Mouse (Mus musculus) embryonic facial prominence, embryonic 12.5 days (tissue): ENCODE results near the gene Tspan9. TPM values are rescaled to one million over a fixed set of nuclear protein-coding genes. Genes with fewer than 3 reads are reported as not detected.

ENCODE experiments used
- ATAC-seq: fragments of 200-750 bp; cut with Nextera tagmentation; 2 replicates; pipeline ENCODE4 v1.8.0; 2017; ENCODE audit not compliant: insufficient number of reproducible peaks, insufficient read depth, low FRiP score, low TSS enrichment
- H3K27ac ChIP-seq: fragments of 300-500 bp; sonication (generic); 2 replicates; pipeline ENCODE4 v1.5.1; 2016; ENCODE audit warnings: mild to moderate bottlenecking
- H3K27me3 ChIP-seq: fragments of 300-500 bp; sonication (generic); 2 replicates; pipeline ENCODE4 v1.6.1; 2016; ENCODE audit warnings: mild to moderate bottlenecking, moderate library complexity
- H3K36me3 ChIP-seq: fragments of 300-500 bp; sonication (generic); 2 replicates; pipeline ENCODE4 v1.6.1; 2016; ENCODE audit warnings: mild to moderate bottlenecking
- H3K4me1 ChIP-seq: fragments of 300-500 bp; sonication (generic); 2 replicates; pipeline ENCODE4 v1.6.1; 2016
- H3K4me2 ChIP-seq: fragments of 300-500 bp; sonication (generic); replicated peaks from 2 replicates; pipeline ENCODE4 v1.6.1; 2016; ENCODE audit warnings: mild to moderate bottlenecking, moderate library complexity
- H3K4me3 ChIP-seq: fragments of 300-500 bp; sonication (generic); 2 replicates; pipeline ENCODE4 v1.5.1; 2016; ENCODE audit warnings: mild to moderate bottlenecking
- H3K9ac ChIP-seq: fragments of 300-500 bp; sonication (generic); 2 replicates; pipeline ENCODE4 v1.6.1; 2016; ENCODE audit warnings: mild to moderate bottlenecking, moderate library complexity
- H3K9me3 ChIP-seq: fragments of 300-500 bp; sonication (generic); 2 replicates; pipeline ENCODE4 v1.6.1; 2016; ENCODE audit warnings: mild to moderate bottlenecking, moderate library complexity
- WGBS: fragments of 180-500 bp; shearing (Covaris S2); methylation state at CpG from one replicate; pipeline ENCODE4 v1.1.7; 2016; 5-methylcytosine and 5-hydroxymethylcytosine counted together
- polyA plus RNA-seq: library from polyadenylated mRNA; unstranded; fragments of >200 nt; fragmentation: Nextera tagmentation; extraction: Ambion mirVana; gene quantifications from 2 replicates; pipeline ENCODE4 v1.2.1, GENCODE M21; 2016

The Tspan9 gene
- polyA plus RNA-seq, 1 experiment from 2014 or later: 110 TPM

- H3K9ac ChIP-seq: no peak overlapping the region
Measured at GRCm38 (mm10) chr6:128155935-128156334, 12.5 kb upstream of the Tspan9 start.

GRCm38 (mm10) chr6:128145765-128146164 is 2.4 kb upstream of the Tspan9 start:
- Histone ChIP-seq H3K9me3 (no peaks in the 10 kb centered on the region), H3K36me3 (no peaks in the 10 kb centered on the region), H3K27ac (no peak overlapping the region), H3K4me2 (no peak overlapping the region), H3K4me1 (peaks cover 10% of the 10 kb centered on the region), H3K27me3 (no peaks in the 10 kb centered on the region), H3K9ac (no peak overlapping the region), H3K4me3 (no peak overlapping the region)
- ATAC-seq: no peak
- WGBS: 50% methylated on average over 6 of the region's 6 CpGs

More at GRCm38 (mm10) chr6:128155935-128156334, 12.5 kb upstream of the Tspan9 start:
- H3K27ac ChIP-seq: no peak overlapping the region
- H3K9me3 ChIP-seq: no peaks in the 10 kb centered on the region
- peaks cover 7% of the 10 kb centered on the region for H3K4me1 ChIP-seq
- no peak overlapping the region for H3K4me3 ChIP-seq
- no peaks in the 10 kb centered on the region for H3K27me3 ChIP-seq
- no peak overlapping the region for H3K4me2 ChIP-seq
- WGBS: 49% methylated on average over 2 of the region's 2 CpGs
- no peaks in the 10 kb centered on the region for H3K36me3 ChIP-seq
- ATAC-seq: no peak

DNA sequence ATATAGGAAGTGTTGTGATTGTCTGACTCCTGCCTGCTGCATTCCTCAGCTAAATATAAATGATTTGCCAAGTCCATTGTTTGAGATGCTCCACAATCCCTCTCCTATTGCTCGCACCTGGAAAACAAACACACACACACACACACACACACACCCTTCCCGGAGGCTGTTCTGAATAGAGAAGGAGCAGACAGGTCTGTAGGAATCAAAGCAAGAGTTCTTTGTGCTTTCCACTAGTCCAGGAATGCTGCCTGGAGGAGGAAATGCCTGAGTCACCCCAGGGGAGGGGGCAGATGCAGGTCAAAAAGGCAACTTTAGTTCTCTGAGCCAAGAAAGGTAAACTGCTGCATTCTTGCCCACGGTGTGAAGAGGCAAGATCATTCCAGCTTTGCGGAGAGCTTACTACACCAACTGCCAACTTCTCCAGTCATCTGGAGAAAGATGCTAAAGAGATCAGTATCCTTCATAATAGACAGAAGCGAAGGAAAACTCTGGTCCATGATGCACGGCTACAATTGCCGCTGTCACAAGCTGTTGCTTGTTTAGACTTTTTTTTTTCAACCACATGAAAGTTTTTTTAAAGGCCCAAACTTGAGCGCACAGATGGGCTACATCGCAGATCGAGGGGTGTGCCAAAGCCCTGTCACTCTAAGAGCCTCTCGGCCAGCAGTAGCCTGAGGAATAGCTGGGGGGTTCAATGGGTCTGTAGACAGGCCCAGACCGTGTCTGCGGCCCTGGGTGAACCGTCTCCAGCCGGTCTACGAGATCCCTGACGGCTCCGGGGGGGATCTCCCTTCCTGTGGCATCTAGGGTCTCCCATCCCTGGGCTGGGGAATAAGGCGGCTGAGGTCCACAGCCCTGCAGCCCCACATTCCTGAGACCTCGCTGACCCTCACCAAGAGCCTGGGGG is 770 bp downstream of the Tspan9 start:
- Histone ChIP-seq H3K27ac (peak overlapping the region; percentile 84), H3K4me1 (peaks cover 10% of the 10 kb centered on the region), H3K27me3 (no peaks in the 10 kb centered on the region), H3K9me3 (no peaks in the 10 kb centered on the region), H3K4me3 (peak overlapping the region; percentile 70), H3K36me3 (no peaks in the 10 kb centered on the region), H3K4me2 (peak overlapping the region; percentile 76), H3K9ac (peak overlapping the region; percentile 80)
- ATAC-seq: peak; percentile 55; the same call in 1 of the 2 replicates
- under 1% methylated on average over 20 of the region's 20 CpGs for WGBS

GRCm38 (mm10) chr6:128140724-128141123 is 2.7 kb downstream of the Tspan9 start:
- H3K4me3 ChIP-seq: no peak overlapping the region
- no peaks in the 10 kb centered on the region for H3K9me3 ChIP-seq
- H3K36me3 ChIP-seq: no peaks in the 10 kb centered on the region
- 57% methylated on average over 6 of the region's 6 CpGs for WGBS
- no peak overlapping the region for H3K9ac ChIP-seq
- no peak for ATAC-seq
- peaks cover 26% of the 10 kb centered on the region for H3K4me1 ChIP-seq
- H3K4me2 ChIP-seq: no peak overlapping the region
- H3K27me3 ChIP-seq: no peaks in the 10 kb centered on the region
- H3K27ac ChIP-seq: no peak overlapping the region

GRCm38 (mm10) chr6:128137855-128138254 is 5.5 kb downstream of the Tspan9 start:
- Histone ChIP-seq H3K27me3 (no peaks in the 10 kb centered on the region), H3K4me3 (no peak overlapping the region), H3K4me1 (peaks cover 44% of the 10 kb centered on the region), H3K27ac (no peak overlapping the region), H3K9me3 (no peaks in the 10 kb centered on the region), H3K9ac (no peak overlapping the region), H3K36me3 (no peaks in the 10 kb centered on the region), H3K4me2 (no peak overlapping the region)
- no peak for ATAC-seq
- 90% methylated on average over 4 of the region's 4 CpGs for WGBS

GRCm38 (mm10) chr6:128136654-128137053 is 6.7 kb downstream of the Tspan9 start:
- Histone ChIP-seq H3K27ac (peak overlapping the region; percentile 71), H3K4me2 (no peak overlapping the region), H3K9ac (no peak overlapping the region), H3K9me3 (no peaks in the 10 kb centered on the region), H3K4me3 (no peak overlapping the region), H3K27me3 (no peaks in the 10 kb centered on the region), H3K4me1 (peaks cover 43% of the 10 kb centered on the region), H3K36me3 (no peaks in the 10 kb centered on the region)
- whole genome bisulfite sequencing: 40% methylated on average over 3 of the region's 3 CpGs
- ATAC-seq: no peak

DNA sequence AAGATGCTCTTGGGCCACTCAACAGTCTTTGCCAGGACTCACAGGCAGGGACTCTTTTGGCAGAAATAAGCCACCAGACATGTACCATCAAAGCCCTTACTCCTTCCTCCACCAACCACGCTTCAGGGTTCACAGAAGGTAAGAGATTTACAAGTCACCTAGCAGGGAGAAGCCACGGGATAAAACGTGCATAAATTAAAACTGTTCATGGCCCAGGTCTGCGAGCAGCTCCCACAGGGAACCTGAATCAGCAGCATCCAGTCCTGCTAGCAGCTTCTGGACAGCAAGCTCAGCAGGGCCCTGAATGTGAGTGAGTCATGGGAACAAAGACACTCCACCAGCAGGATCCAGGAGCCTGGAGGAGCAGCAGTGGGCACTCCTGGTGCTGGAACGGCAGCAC is 7.9 kb downstream of the Tspan9 start:
- no peak overlapping the region; the same call in 1 of the 2 replicates for H3K9ac ChIP-seq
- no peaks in the 10 kb centered on the region for H3K36me3 ChIP-seq
- no peaks in the 10 kb centered on the region for H3K9me3 ChIP-seq
- no peaks in the 10 kb centered on the region for H3K27me3 ChIP-seq
- no peak for ATAC-seq
- H3K4me3 ChIP-seq: no peak overlapping the region
- H3K27ac ChIP-seq: no peak overlapping the region
- peaks cover 48% of the 10 kb centered on the region for H3K4me1 ChIP-seq
- 60% methylated on average over 5 of the region's 5 CpGs for WGBS
- no peak overlapping the region for H3K4me2 ChIP-seq

DNA sequence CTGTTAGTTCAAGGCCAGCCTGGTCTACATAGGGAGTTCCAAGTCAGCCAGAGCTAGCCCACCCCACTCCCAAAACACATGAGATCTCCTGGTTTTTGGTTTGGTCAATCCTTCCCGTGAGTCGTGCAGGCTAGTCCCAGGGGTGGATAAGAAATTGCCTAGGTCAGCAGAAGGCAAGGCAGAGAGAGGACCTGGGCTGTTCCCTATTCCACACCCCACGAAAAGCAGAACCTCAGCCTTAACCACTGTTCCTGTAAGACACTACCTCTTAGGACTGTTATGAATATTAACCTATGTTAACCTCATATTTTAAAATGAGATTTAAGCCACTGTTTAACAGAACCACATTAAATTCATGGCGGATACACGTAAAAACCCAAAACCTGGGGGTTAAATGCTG is 8.4 kb downstream of the Tspan9 start:
- WGBS: 70% methylated on average over 5 of the region's 5 CpGs
- peaks cover 48% of the 10 kb centered on the region for H3K4me1 ChIP-seq
- H3K9ac ChIP-seq: no peak overlapping the region
- no peaks in the 10 kb centered on the region for H3K36me3 ChIP-seq
- no peaks in the 10 kb centered on the region for H3K9me3 ChIP-seq
- no peak overlapping the region for H3K4me2 ChIP-seq
- no peaks in the 10 kb centered on the region for H3K27me3 ChIP-seq
- H3K4me3 ChIP-seq: no peak overlapping the region
- ATAC-seq: no peak
- H3K27ac ChIP-seq: no peak overlapping the region

- Histone ChIP-seq H3K4me1 (peaks cover 53% of the 10 kb centered on the region), H3K9ac (no peak overlapping the region), H3K27me3 (no peaks in the 10 kb centered on the region), H3K4me2 (no peak overlapping the region), H3K36me3 (no peaks in the 10 kb centered on the region), H3K27ac (peak overlapping the region; percentile 55; the same call in 1 of the 2 replicates), H3K4me3 (no peak overlapping the region), H3K9me3 (no peaks in the 10 kb centered on the region)
- 19% methylated on average over 8 of the region's 8 CpGs for WGBS
- no peak for ATAC-seq
Measured at GRCm38 (mm10) chr6:128134196-128134924, 9.0 kb downstream of the Tspan9 start.

DNA sequence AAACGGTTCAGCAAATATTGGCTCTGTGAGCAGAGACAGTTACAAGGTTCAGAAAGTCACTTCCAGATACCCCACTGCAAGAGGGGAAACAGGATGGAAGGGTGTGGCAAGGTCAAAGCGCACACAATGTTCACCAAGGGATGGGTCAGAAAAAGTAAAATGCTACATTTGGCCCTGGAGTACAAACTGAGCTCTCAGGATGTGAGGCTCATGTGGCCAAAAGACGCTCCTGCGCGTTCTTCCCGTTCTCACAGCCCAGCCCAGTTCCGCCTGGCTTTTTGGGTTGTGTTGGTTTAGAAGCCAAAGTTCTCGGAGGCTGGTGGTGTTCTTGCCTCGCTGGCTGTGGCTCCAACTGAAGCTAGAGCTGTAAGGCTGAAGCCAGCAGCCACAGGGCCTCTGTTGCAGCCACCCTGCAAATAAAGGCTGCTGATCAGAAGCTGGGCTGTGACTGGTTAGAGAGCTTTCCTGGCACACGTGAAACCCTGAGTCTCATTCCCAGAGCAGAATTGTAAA is 9.7 kb downstream of the Tspan9 start:
- H3K27ac ChIP-seq: peak overlapping the region; percentile 55; the same call in 1 of the 2 replicates
- no peak overlapping the region for H3K4me2 ChIP-seq
- H3K4me1 ChIP-seq: peaks cover 57% of the 10 kb centered on the region

GRCm38 (mm10) chr6:128132581-128132980 is 10.8 kb downstream of the Tspan9 start:
- H3K27me3 ChIP-seq: no peaks in the 10 kb centered on the region
- ATAC-seq: no peak
- H3K36me3 ChIP-seq: peaks cover 7% of the 10 kb centered on the region; the same call in 1 of the 2 replicates
- H3K9me3 ChIP-seq: no peaks in the 10 kb centered on the region
- WGBS: 87% methylated on average over 6 of the region's 6 CpGs
- no peak overlapping the region for H3K9ac ChIP-seq
- no peak overlapping the region for H3K27ac ChIP-seq
- H3K4me1 ChIP-seq: peaks cover 57% of the 10 kb centered on the region
- H3K4me3 ChIP-seq: no peak overlapping the region
- no peak overlapping the region for H3K4me2 ChIP-seq

More for the DNA sequence above, 9.7 kb downstream of the Tspan9 start:
- no peaks in the 10 kb centered on the region for H3K9me3 ChIP-seq
- ATAC-seq: no peak
- no peak overlapping the region for H3K9ac ChIP-seq
- 63% methylated on average over 10 of the region's 10 CpGs for WGBS
- H3K36me3 ChIP-seq: no peaks in the 10 kb centered on the region
- no peak overlapping the region for H3K4me3 ChIP-seq
- H3K27me3 ChIP-seq: no peaks in the 10 kb centered on the region
